Mouse (Mus musculus) gastrocnemius, postnatal 10 days (tissue): ENCODE measurements around the gene Cacna1d. TPM values are rescaled to one million over a fixed set of nuclear protein-coding genes. Genes with fewer than 3 reads are reported as not detected.

Experiments
- DNase-seq: peaks from one replicate; pipeline ENCODE4 v3.0.0; 2021; ENCODE audit warnings: mixed read lengths
- total RNA-seq, 2 experiments: library from RNA; stranded (reverse); gene quantifications; 2 replicates each; pipeline ENCODE4 v1.2.3; 2021

Cacna1d gene
- total RNA-seq, 2 experiments from 2014 or later = 1.2 to 1.4 TPM

DNA sequence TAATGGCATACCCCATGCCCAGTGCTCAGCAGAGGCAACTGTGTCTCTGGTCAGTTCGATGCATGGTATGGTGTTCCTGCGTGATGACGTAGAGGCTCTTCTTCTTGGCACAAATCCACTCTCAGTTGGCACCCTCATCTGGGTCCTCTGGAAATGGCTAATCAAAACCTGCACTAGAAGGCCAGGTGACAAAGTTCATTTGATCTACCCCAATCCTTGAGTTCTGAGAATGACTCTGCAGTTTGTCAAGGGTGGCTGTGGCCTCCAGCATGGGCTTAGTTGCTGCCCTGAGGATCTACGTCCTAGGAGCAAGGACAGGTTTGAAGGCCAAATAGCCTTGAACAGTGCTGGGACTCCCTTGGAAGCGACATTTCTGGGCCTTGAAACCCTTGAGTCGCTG is 472.4 kb downstream of the Cacna1d start:
- no peak for DNase-seq

DNA sequence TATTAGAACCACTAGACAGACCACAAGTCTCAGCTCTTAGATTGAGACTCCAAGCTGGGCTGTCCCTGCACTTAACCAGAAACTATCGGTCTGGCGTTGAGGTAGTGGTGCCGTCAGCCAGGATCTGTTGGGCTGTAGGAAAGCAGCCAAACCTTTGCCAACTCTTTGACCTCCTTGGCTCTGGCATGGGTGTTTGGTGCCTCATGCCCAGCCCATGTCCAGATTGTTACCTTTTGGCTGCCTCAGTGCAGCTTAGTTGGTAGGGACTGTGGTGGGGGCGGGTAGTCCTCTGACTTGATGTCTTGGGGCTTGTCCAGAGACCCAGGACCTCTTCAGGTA is 472.8 kb downstream of the Cacna1d start:
- no peak for DNase-seq

GRCm38 (mm10) chr14:30017794-30018462 is 473.3 kb downstream of the Cacna1d start:
- DNase-seq = no peak

DNA sequence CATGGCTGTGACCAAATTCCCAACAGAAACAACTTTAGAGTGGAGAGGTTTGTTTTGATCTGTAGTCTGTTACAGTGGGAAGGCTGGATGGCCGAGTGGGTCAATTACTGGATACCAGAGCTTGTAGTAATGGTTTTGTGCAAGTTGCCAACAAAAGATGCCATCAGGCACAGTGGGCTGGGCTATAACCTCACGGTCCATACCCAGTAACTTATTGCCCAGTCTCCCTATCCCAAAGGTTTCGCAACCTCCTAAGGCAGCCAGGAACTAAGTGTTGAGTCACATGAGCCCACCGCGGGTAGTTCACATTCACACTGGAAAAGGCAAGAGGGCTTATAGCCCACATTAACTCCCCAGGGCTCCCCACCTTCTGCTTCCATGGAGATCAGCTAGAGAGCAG is 474.6 kb downstream of the Cacna1d start:
- no peak for DNase-seq

DNA sequence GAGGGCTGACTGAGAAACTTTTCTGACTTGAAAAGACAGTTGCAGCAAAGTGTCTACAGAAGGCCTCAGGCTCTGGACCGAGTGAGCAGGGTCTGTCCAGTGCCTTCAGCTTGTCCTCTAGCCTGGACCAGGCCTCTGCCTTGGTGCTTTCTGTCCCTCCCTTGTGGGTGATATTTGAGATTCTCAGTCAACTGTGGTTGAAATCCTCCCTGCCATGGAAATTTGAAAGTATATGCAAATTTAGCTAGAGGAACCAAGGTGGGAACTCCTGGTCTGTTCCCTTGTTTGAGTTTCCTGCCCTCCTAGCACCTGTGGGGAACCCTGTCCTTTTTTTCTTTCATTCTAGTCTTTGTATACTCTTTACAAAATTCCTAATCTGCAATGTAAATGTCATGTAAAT is 476.2 kb downstream of the Cacna1d start:
- DNase-seq = no peak

- no peak for DNase-seq
Observed at GRCm38 (mm10) chr14:30014487-30014886, 476.8 kb downstream of the Cacna1d start.

DNA sequence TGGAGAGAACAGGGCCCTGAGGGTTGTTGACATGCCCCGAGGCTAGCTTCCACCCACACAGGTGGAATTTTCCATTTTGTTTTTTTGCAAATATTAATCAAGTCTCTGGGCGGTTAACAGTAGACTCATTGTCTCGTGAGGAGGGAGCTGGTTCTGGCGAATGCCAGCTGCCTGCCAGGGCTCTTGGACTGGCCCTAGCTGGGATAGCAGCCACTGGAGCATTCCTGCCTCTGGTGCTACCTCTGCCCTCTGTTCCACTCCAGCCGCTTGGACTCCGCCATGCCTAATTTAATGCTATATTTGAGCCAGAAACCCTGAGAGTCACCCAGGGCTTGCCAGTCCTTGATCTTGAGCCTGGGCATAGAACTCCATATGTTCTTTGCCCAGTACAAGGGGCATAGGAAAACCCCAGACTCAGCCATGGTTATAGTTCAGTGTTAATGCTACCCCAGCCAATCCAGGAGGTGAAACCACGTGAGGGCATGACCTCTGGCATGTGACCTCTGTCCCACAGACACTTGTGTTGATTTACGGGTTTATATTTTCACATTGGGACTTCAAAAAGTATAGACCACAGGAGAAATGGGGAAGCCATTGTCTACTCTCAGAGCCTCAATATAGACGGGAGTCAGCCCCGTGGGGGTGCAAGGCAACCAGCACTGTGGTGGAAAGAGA is 479.2 kb downstream of the Cacna1d start:
- no peak for DNase-seq

GRCm38 (mm10) chr14:30009864-30010560 is 481.2 kb downstream of the Cacna1d start:
- DNase-seq = peak; percentile 73

GRCm38 (mm10) chr14:30008733-30009575 is 482.3 kb downstream of the Cacna1d start, which contains the start of the genes Il17rb and Chdh:
Gene Il17rb, minus strand, starts transcription at chr14:30008896.
Gene Chdh, plus strand, starts transcription at chr14:30009023.
- DNase-seq = peak; percentile 66

GRCm38 (mm10) chr14:29999475-29999811 is 491.8 kb downstream of the Cacna1d start:
- DNase-seq = no peak

GRCm38 (mm10) chr14:29998747-29999474 is 492.3 kb downstream of the Cacna1d start:
- DNase-seq = no peak

DNA sequence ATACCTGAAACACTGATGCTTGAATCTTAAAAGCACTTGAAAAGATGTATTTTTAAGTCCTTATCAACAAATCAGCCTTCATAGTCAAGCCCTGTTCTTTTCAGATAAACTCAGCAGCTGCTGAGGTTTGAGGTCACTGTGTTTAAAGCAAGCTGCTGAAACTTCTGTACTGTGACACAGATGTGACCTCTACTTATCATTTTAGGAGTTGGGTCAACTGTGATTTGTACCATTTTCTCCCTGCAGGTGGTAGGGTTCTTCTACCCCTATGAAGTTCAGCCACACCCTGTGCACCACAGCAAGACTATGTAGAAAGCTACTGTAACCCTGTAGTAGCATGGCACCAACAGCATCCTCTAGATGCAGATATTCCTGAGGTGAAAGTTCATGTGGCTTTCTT is 493.9 kb downstream of the Cacna1d start:
- DNase-seq = no peak

- no peak for DNase-seq
Observed at GRCm38 (mm10) chr14:29996000-29996751, 495.1 kb downstream of the Cacna1d start.

- no peak for DNase-seq
Observed at GRCm38 (mm10) chr14:29994976-29995375, 496.3 kb downstream of the Cacna1d start.

Other genes starting within 250 kb of the Cacna1d start
- gene Dcp1a, start 11.9 kb downstream of the Cacna1d start, total RNA-seq = 10 to 100 TPM; 10.7 to 14.3 TPM
- 10 to 100 TPM; 30.1 to 37.1 TPM for gene Tkt, start 56.9 kb upstream of the Cacna1d start, total RNA-seq
- gene Prkcd, start 134.8 kb upstream of the Cacna1d start, total RNA-seq = 10 to 100 TPM; 10.9 to 18.6 TPM
- 1 to 10 TPM; 6.4 to 7.3 TPM for gene Rft1, start 162.9 kb upstream of the Cacna1d start, total RNA-seq
- gene Sfmbt1, start 223.4 kb upstream of the Cacna1d start, total RNA-seq = 10 to 100 TPM in 1 of 2 experiments, 1 to 10 TPM in 1; 9.7 to 12.7 TPM